Mouse (Mus musculus): Measurements from ENCODE around the gene Adam19.

GRCm38 (mm10) chr11:46123328-46123866 is 67.6 kb downstream of the Adam19 start:
- TF ChIP-seq GATA1 (IDR thresholded peaks at IDR 0.05; ENCODE audit: low read length) (no peak), TAL1 (IDR thresholded peaks at IDR 0.05; ENCODE audit: low read length) (no peak)
